13 mouse cellular contexts compared by ENCODE assay signal in the genomic region with DNA sequence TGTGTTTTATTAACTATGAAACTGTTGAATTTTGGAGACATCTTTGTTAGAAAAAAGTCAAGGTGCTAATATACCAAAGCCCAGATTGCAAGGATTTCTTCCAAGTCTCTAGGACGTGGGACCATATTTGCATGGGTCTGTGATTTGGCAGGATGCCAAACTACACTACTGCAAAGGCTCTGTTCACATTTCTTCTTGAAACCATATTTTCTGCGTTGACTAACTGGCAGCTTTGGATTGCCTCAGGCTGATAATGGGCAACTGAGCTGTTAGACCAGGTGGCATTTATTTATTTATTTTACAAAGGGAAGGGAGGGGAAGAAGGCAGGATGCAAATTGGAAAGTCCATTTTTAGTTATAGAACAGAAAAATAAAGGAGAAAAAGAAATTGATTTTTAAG.
A peak's percentile ranks its signal among the peaks of the same experiment; 100 is the strongest.
DNase-seq lines count a peak whose midpoint lies in the region; ATAC-seq lines count a peak whose summit lies in the region.
"Had no signal": no experiment of that assay in that cellular context is flagged by ENCODE, and none has a peak within 500 bp of the region (broad histone marks: within the 10 kb centered on the region; RNA-seq: fewer than 3 reads in every experiment).

No protein-coding gene starts in this region.

- H3K27me3 ChIP-seq in embryonic facial prominence, embryonic 14.5 days (replicated peaks; ENCODE audit: control insufficient read depth, insufficient read depth, low read length): no peaks in the 10 kb centered on the region
- H3K27me3 ChIP-seq in intestine, embryonic 16.5 days (replicated peaks; ENCODE audit: control insufficient read depth, insufficient read depth, low read length): no peaks in the 10 kb centered on the region
- H3K27me3 ChIP-seq: lung, embryonic 15.5 days; midbrain, embryonic 13.5 days had no signal

- ATAC-seq in embryonic facial prominence, embryonic 14.5 days (ENCODE audit: low read depth): peak; percentile 26; the same call in 1 of the 2 replicates
- ATAC-seq in intestine, embryonic 16.5 days: no peak
- ATAC-seq: midbrain, embryonic 13.5 days had no signal

- H3K4me2 ChIP-seq in embryonic facial prominence, embryonic 14.5 days (ENCODE audit: low read depth, low read length): no peak overlapping the region
- H3K4me2 ChIP-seq in intestine, embryonic 16.5 days (ENCODE audit: low read depth, low read length): no peak overlapping the region
- H3K4me2 ChIP-seq: lung, embryonic 15.5 days; midbrain, embryonic 13.5 days had no signal

- H3K4me1 ChIP-seq in embryonic facial prominence, embryonic 14.5 days (ENCODE audit: control insufficient read depth, insufficient read depth, low read length): peaks cover 4% of the 10 kb centered on the region; the same call in 1 of the 2 replicates
- H3K4me1 ChIP-seq in intestine, embryonic 16.5 days (ENCODE audit: control insufficient read depth, insufficient read depth, low read length): no peaks in the 10 kb centered on the region
- H3K4me1 ChIP-seq: lung, embryonic 15.5 days; midbrain, embryonic 13.5 days had no signal

- 11% methylated on average over 2 of the region's 2 CpGs for WGBS in embryonic facial prominence, embryonic 14.5 days
- WGBS in intestine, embryonic 16.5 days: 34% methylated on average over 2 of the region's 2 CpGs

- H3K27ac ChIP-seq in embryonic facial prominence, embryonic 14.5 days (replicated peaks; ENCODE audit: low read depth, low read length): no peak overlapping the region
- no peak overlapping the region for H3K27ac ChIP-seq in intestine, embryonic 16.5 days (ENCODE audit: low read length)
- H3K27ac ChIP-seq: heart, adult 2 months; lung, embryonic 15.5 days; midbrain, embryonic 13.5 days had no signal

- no peaks in the 10 kb centered on the region for H3K9me3 ChIP-seq in embryonic facial prominence, embryonic 14.5 days (ENCODE audit: control insufficient read depth, low read length)
- no peaks in the 10 kb centered on the region for H3K9me3 ChIP-seq in intestine, embryonic 16.5 days (ENCODE audit: control insufficient read depth, low read length)
- H3K9me3 ChIP-seq: G1E; lung, embryonic 15.5 days; midbrain, embryonic 13.5 days had no signal

- intact Hi-C loops in left cerebral cortex, postnatal 25 days (cut with DNase I): loop anchor here (10.0 kb wide), 2 partner anchors 988 to 1498 kb away; no protein-coding TSS in a partner anchor

- no peaks in the 10 kb centered on the region for H3K36me3 ChIP-seq in embryonic facial prominence, embryonic 14.5 days (ENCODE audit: control insufficient read depth, insufficient read depth, low read length)
- H3K36me3 ChIP-seq in intestine, embryonic 16.5 days (ENCODE audit: control insufficient read depth, insufficient read depth, low read length): no peaks in the 10 kb centered on the region
- H3K36me3 ChIP-seq: G1E; lung, embryonic 15.5 days; midbrain, embryonic 13.5 days had no signal

- no peak overlapping the region for H3K9ac ChIP-seq in embryonic facial prominence, embryonic 14.5 days (ENCODE audit: low read depth, low read length)
- H3K9ac ChIP-seq in intestine, embryonic 16.5 days (ENCODE audit: low read depth, low read length): no peak overlapping the region
- H3K9ac ChIP-seq: lung, embryonic 15.5 days; midbrain, embryonic 13.5 days had no signal

- DNase-seq in cerebellum, postnatal 25 days: peak; percentile 3 to 5
- no peak for DNase-seq in cerebellum, adult 9-10 months
- peak; percentile 16 to 47 for DNase-seq in left cerebral cortex, postnatal 25 days (ENCODE audit: low spot score in 2 of 2)
- DNase-seq in left cerebral cortex, adult 18-20 months (ENCODE audit: low spot score in 2 of 2): no peak
- peak; percentile 63 for DNase-seq in embryonic facial prominence, embryonic 14.5 days (ENCODE audit: low spot score)
- peak; percentile 32 to 44 for DNase-seq in layer of hippocampus, adult 8-10 months (ENCODE audit: low spot score in 2 of 2)
- no peak for DNase-seq in c-Kit-positive CD71-positive TER-119-positive erythroid progenitor cells, embryonic 14.5 days (ENCODE audit: low spot score)
- DNase-seq: heart, adult 2 months; thymus, postnatal 25 days had no signal

- H3K4me3 ChIP-seq in embryonic facial prominence, embryonic 14.5 days (ENCODE audit: low read depth, low read length): no peak overlapping the region
- no peak overlapping the region for H3K4me3 ChIP-seq in intestine, embryonic 16.5 days (ENCODE audit: low read length)
- H3K4me3 ChIP-seq: heart, adult 2 months; lung, embryonic 15.5 days; midbrain, embryonic 13.5 days had no signal

Comparison
In these comparisons a context has a peak if more than half of its experiments do, and no peak if none do; other contexts are left out.
1. DNase-seq: peak in cerebellum, postnatal 25 days (2 of 2), left cerebral cortex, postnatal 25 days (2 of 2), embryonic facial prominence, embryonic 14.5 days (single experiment) and layer of hippocampus, adult 8-10 months (2 of 2); none in cerebellum, adult 9-10 months (single experiment), left cerebral cortex, adult 18-20 months (0 of 2) and c-Kit-positive CD71-positive TER-119-positive erythroid progenitor cells, embryonic 14.5 days (single experiment).